Mouse (Mus musculus) small intestine, adult 10 weeks (tissue): ENCODE results near the gene Ublcp1. TPM values are rescaled to one million over a fixed set of nuclear protein-coding genes. Genes with fewer than 3 reads are reported as not detected.

ENCODE experiments used
- polyA plus RNA-seq: library from polyadenylated mRNA; stranded (reverse); fragments of 350-450 nt; fragmentation: Illumina TruSeq; extraction: RNeasy Lipid Tissue Mini Kit (QIAGEN cat#74804); gene quantifications from one replicate; pipeline ENCODE4 v1.2.3, GENCODE M21; 2014; ENCODE audit warnings: low replicate concordance

The Ublcp1 gene
- polyA plus RNA-seq = 62.4 TPM

DNA sequence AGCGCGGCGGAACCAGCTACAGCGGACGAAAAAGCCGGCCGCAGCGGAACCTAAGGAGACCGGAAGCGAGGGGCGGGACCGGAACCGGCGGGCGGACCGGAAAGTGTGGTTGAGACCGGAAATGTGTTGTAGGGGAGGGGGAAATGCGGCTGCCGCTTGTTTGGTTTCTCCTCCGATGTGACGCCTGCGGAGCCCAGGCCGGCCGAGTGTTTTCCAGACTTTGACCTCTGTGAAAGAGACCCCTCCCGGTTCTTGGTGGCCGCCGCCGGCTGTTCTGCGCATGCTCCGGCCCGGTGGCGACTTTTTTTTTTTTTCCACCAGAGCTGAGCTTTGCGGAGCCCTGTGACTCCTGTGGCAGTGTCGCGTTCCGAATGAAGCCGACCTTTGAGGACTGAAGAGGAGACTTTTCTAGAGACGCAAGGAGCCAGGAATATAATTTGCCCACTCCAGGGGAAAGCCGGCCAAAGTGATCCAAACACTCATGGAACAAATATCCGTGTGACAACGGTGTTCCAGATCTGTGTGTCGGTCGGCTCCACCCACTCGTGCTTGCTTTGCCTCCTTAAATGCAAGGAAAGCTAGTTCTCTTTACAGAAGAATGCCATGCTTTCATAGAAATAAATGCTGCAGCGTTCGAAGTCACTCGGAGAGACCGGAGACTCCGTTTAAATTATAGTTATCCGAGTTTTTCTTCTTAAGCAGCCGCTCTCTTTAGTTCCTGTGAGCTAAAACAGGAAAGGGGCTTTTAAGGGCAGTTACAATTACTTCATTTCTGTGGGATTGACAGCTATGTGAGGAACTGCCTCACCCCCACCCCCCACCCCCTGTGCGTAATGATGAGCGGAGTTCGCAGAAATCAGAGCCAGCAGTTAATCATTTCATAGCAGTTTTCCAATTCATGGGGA, at the start of gene Ublcp1:
Gene Ublcp1 (minus strand): TSS at position 67 of the 905 bp plus-strand sequence.

GRCm38 (mm10) chr11:44518281-44519095, 48.2 kb upstream of the Ublcp1 start, which contains the start of gene Rnf145:
Gene Rnf145 (plus strand): TSS chr11:44518964.

Other genes with a start within 250 kb of the Ublcp1 start
- 0.22 TPM for gene Il12b, start 70.4 kb downstream of the Ublcp1 start, polyA plus RNA-seq
- gene Rnf145, start 48.5 kb upstream of the Ublcp1 start, polyA plus RNA-seq = 17.0 TPM
- gene Ebf1, start 146.8 kb upstream of the Ublcp1 start, polyA plus RNA-seq = 3.2 TPM